Mouse (Mus musculus) E14TG2a.4 (cell line): ENCODE measurements around the gene Gca.

Experiments
- CTCF ChIP-seq: conservative IDR thresholded peaks from 2 replicates; pipeline ENCODE4 v1.5.1; 2014; ENCODE audit warnings: low read length
- NANOG ChIP-seq: IDR thresholded peaks from 2 replicates; pipeline ENCODE4 v1.6.1; 2014; ENCODE audit warnings: borderline replicate concordance, low read length, mixed read lengths

GRCm38 (mm10) chr2:62618934-62619341 lies 45.1 kb upstream of the Gca start:
- TF ChIP-seq CTCF (no peak), NANOG (no peak)
